Mouse (Mus musculus) frontal cortex, adult (tissue): Measurements from ENCODE around the gene Cdc42ep5.
A peak's percentile ranks its signal among the peaks of the same experiment; 100 is the strongest.
"Not testable (repeated sequence)": the region's sequence is repeated elsewhere in the genome, so short reads cannot be mapped to it uniquely, and the experiment has no call there.

Experiments
- ATAC-seq: cut with Nextera tagmentation; 2 replicates; pipeline ENCODE4 v1.9.2; 2017; ENCODE audit warnings: mild to moderate bottlenecking, moderate library complexity, mixed read lengths; ENCODE audit not compliant: low TSS enrichment

Cdc42ep5 gene

GRCm38 (mm10) chr7:4164090-4164910 lies at the start of gene Cdc42ep5:
TSS of gene Cdc42ep5 (minus strand) at chr7:4164860.
- no peak for ATAC-seq

- not testable (repeated sequence) for ATAC-seq
Measured at GRCm38 (mm10) chr7:4213436-4213835, 48.8 kb upstream of the Cdc42ep5 start.

GRCm38 (mm10) chr7:4208626-4209025 lies 44.0 kb upstream of the Cdc42ep5 start:
- ATAC-seq = no peak

- no peak for ATAC-seq
Measured at GRCm38 (mm10) chr7:4207126-4207525, 42.5 kb upstream of the Cdc42ep5 start.

- no peak for ATAC-seq
Measured at GRCm38 (mm10) chr7:4178438-4178837, 13.8 kb upstream of the Cdc42ep5 start.

GRCm38 (mm10) chr7:4170193-4170938 lies 5.7 kb upstream of the Cdc42ep5 start:
- ATAC-seq = no peak

- ATAC-seq = no peak
Measured at GRCm38 (mm10) chr7:4167098-4167497, 2.4 kb upstream of the Cdc42ep5 start.

GRCm38 (mm10) chr7:4165286-4165685 lies 626 bp upstream of the Cdc42ep5 start:
- no peak for ATAC-seq

GRCm38 (mm10) chr7:4163571-4164072 lies 1.0 kb downstream of the Cdc42ep5 start:
- ATAC-seq = no peak

- ATAC-seq = not testable (repeated sequence)
Measured at GRCm38 (mm10) chr7:4161596-4161995, 3.1 kb downstream of the Cdc42ep5 start.

- no peak for ATAC-seq
Measured at GRCm38 (mm10) chr7:4154976-4155375, 9.7 kb downstream of the Cdc42ep5 start.

GRCm38 (mm10) chr7:4154356-4154755 lies 10.3 kb downstream of the Cdc42ep5 start:
- ATAC-seq = no peak

- no peak for ATAC-seq
Measured at GRCm38 (mm10) chr7:4151241-4151640, 13.4 kb downstream of the Cdc42ep5 start.

GRCm38 (mm10) chr7:4150811-4151221 lies 13.8 kb downstream of the Cdc42ep5 start:
- ATAC-seq = peak; percentile 33; the same call in 1 of the 2 replicates

GRCm38 (mm10) chr7:4150059-4150541 lies 14.6 kb downstream of the Cdc42ep5 start, which contains the start of gene Leng9:
TSS of gene Leng9 (minus strand) at chr7:4150374.
- no peak for ATAC-seq

GRCm38 (mm10) chr7:4149209-4150054 lies 15.2 kb downstream of the Cdc42ep5 start:
- peak; percentile 59 for ATAC-seq

GRCm38 (mm10) chr7:4148341-4149208 lies 16.1 kb downstream of the Cdc42ep5 start:
- ATAC-seq = peak; percentile 3; the same call in 1 of the 2 replicates

- ATAC-seq = no peak
Measured at GRCm38 (mm10) chr7:4147836-4148235, 16.8 kb downstream of the Cdc42ep5 start.

GRCm38 (mm10) chr7:4147371-4147770 lies 17.3 kb downstream of the Cdc42ep5 start:
- ATAC-seq = no peak
